Mouse (Mus musculus) bone marrow, adult 2 months (tissue): ENCODE measurements around the gene Catsper3. TPM values are rescaled to one million over a fixed set of nuclear protein-coding genes. Genes with fewer than 3 reads are reported as not detected.

Experiments
- H3K27ac ChIP-seq: fragments of 200-500 bp; 2 replicates; pipeline ENCODE4 v1.5.1; 2012; ENCODE audit warnings: low read depth, mild to moderate bottlenecking, control low read depth, inconsistent platforms, low read length; ENCODE audit not compliant: control insufficient read depth, poor library complexity, insufficient read depth
- H3K4me1 ChIP-seq: fragments of 200-500 bp; 2 replicates; pipeline ENCODE4 v1.6.1; 2011; ENCODE audit warnings: low read length; ENCODE audit not compliant: control insufficient read depth, insufficient read depth
- H3K4me3 ChIP-seq: fragments of 200-500 bp; replicated peaks from 2 replicates; pipeline ENCODE3; 2011; ENCODE audit warnings: mild to moderate bottlenecking, low read depth, low read length, control low read depth; ENCODE audit not compliant: control insufficient read depth
- CTCF ChIP-seq: fragments of 200-500 bp; IDR thresholded peaks from 2 replicates; pipeline ENCODE4 v1.5.1; 2011; ENCODE audit warnings: low read length, control low read depth; ENCODE audit not compliant: control insufficient read depth, insufficient read depth
- POLR2A ChIP-seq: fragments of 200-500 bp; IDR thresholded peaks from 2 replicates; pipeline ENCODE4 v1.6.1; 2011; ENCODE audit warnings: low read depth, mild to moderate bottlenecking, control low read depth, low read length, borderline replicate concordance; ENCODE audit not compliant: control insufficient read depth
- WGBS: fragments of 180-500 bp; shearing (Covaris S2); methylation state at CpG from one replicate; pipeline ENCODE4 v1.1.7; 2018; 5-methylcytosine and 5-hydroxymethylcytosine counted together
- polyA plus RNA-seq: library from polyadenylated mRNA; stranded (reverse); fragments of >200 nt; gene quantifications from 2 replicates; pipeline ENCODE4 v1.2.4, GENCODE M21; 2011; ENCODE audit warnings: low replicate concordance; ENCODE audit not compliant: missing spikeins, insufficient read depth, insufficient read length

Gene Catsper3
- polyA plus RNA-seq, 1 experiment, result not detected

- no peak within 1 kb of the TSS; the same call in 1 of the 2 replicates for H3K27ac ChIP-seq
- TF ChIP-seq CTCF (no peak), POLR2A (no peak)
- H3K4me3 ChIP-seq, result no peak within 1 kb of the TSS
- no peaks in the 10 kb centered on the region; the same call in 1 of the 2 replicates for H3K4me1 ChIP-seq
- 4% methylated on average over 36 of the region's 36 CpGs for WGBS
Measured at GRCm38 (mm10) chr13:55836142-55836625, 51.8 kb downstream of the Catsper3 start, which contains the start of gene Pitx1. Pitx1 (minus strand) TSS chr13:55836192.

- Histone ChIP-seq H3K4me1 (no peaks in the 10 kb centered on the region; the same call in 1 of the 2 replicates), H3K4me3 (no peak overlapping the region), H3K27ac (no peak overlapping the region)
- 5% methylated on average over 32 of the region's 32 CpGs for WGBS
- no peak for TF ChIP-seq POLR2A
- no peak for TF ChIP-seq CTCF
Measured at GRCm38 (mm10) chr13:55836786-55837780, 52.7 kb downstream of the Catsper3 start.

GRCm38 (mm10) chr13:55840223-55840622, 55.9 kb downstream of the Catsper3 start:
- WGBS, result 58% methylated on average over 14 of the region's 14 CpGs
- TF ChIP-seq POLR2A, result no peak
- no peak for TF ChIP-seq CTCF
- Histone ChIP-seq H3K4me3 (no peak overlapping the region), H3K4me1 (no peaks in the 10 kb centered on the region; the same call in 1 of the 2 replicates), H3K27ac (no peak overlapping the region)

GRCm38 (mm10) chr13:55843700-55844099, 59.3 kb downstream of the Catsper3 start:
- WGBS, result 93% methylated on average over 1 of the region's 1 CpGs
- TF ChIP-seq CTCF (peak; percentile 47; the same call in 1 of the 2 replicates), POLR2A (no peak)
- no peaks in the 10 kb centered on the region; the same call in 1 of the 2 replicates for H3K4me1 ChIP-seq
- H3K27ac ChIP-seq, result no peak overlapping the region
- H3K4me3 ChIP-seq, result no peak overlapping the region

- Histone ChIP-seq H3K4me1 (no peaks in the 10 kb centered on the region), H3K27ac (no peak overlapping the region), H3K4me3 (no peak overlapping the region)
- TF ChIP-seq CTCF, result no peak
- TF ChIP-seq POLR2A, result no peak
- 13% methylated on average over 10 of the region's 10 CpGs for WGBS
Measured at GRCm38 (mm10) chr13:55847805-55848204, 63.4 kb downstream of the Catsper3 start.

- H3K4me1 ChIP-seq, result no peaks in the 10 kb centered on the region
- no peak for TF ChIP-seq CTCF
- no peak for TF ChIP-seq POLR2A
- 47% methylated on average over 13 of the region's 13 CpGs for WGBS
- no peak overlapping the region for H3K4me3 ChIP-seq
- H3K27ac ChIP-seq, result no peak overlapping the region
Measured at GRCm38 (mm10) chr13:55848604-55849190, 64.3 kb downstream of the Catsper3 start.

GRCm38 (mm10) chr13:55850726-55851125, 66.4 kb downstream of the Catsper3 start:
- TF ChIP-seq POLR2A (no peak), CTCF (no peak)
- 83% methylated on average over 5 of the region's 5 CpGs for WGBS
- Histone ChIP-seq H3K4me3 (no peak overlapping the region), H3K4me1 (no peaks in the 10 kb centered on the region; the same call in 1 of the 2 replicates), H3K27ac (no peak overlapping the region)

- no peak overlapping the region for H3K4me3 ChIP-seq
- H3K4me1 ChIP-seq, result no peaks in the 10 kb centered on the region; the same call in 1 of the 2 replicates
- TF ChIP-seq CTCF (no peak), POLR2A (no peak)
- no peak overlapping the region for H3K27ac ChIP-seq
- WGBS, result 60% methylated on average over 3 of the region's 3 CpGs
Measured at GRCm38 (mm10) chr13:55852205-55852604, 67.8 kb downstream of the Catsper3 start.
